Mouse (Mus musculus): Measurements from ENCODE around the gene Slain1.

- TF ChIP-seq CTCF (IDR thresholded peaks at IDR 0.05; ENCODE audit: borderline replicate concordance, insufficient read depth, low read depth, low read length) (no peak), POLR2A (IDR thresholded peaks at IDR 0.05; ENCODE audit: borderline replicate concordance, insufficient read depth, low read length) (no peak)
Measured at GRCm38 (mm10) chr14:103630545-103630944, 19.5 kb upstream of the Slain1 start.
